Mouse (Mus musculus): ENCODE data around the gene Ttc13.

GRCm38 (mm10) chr8:124763061-124763460 lies 41.3 kb upstream of the Ttc13 start:
- TF ChIP-seq CTCF (IDR thresholded peaks at IDR 0.05; ENCODE audit: low read depth, low read length) (no peak), POLR2A (IDR thresholded peaks at IDR 0.05; ENCODE audit: borderline replicate concordance, low read depth, low read length) (no peak)
